Mouse (Mus musculus) liver, embryonic 15.5 days (tissue): ENCODE measurements at regions not wholly inside any gene's neighbourhood (a gene's known extent, or its start where the extent isn't known, plus 50 kb on each side); places are given as distances from the start of the nearest gene placed in this dataset.

Experiments
- ATAC-seq: fragments of 200-750 bp; cut with Nextera tagmentation; 2 replicates; pipeline ENCODE4 v1.8.0; 2017; ENCODE audit warnings: moderate number of reproducible peaks, mild to moderate bottlenecking, moderate library complexity; ENCODE audit not compliant: insufficient read depth
- H3K27ac ChIP-seq: fragments of 300-500 bp; sonication (generic); replicated peaks from 2 replicates; pipeline ENCODE4 v1.5.1; 2015; ENCODE audit warnings: mild to moderate bottlenecking, inconsistent platforms
- H3K27me3 ChIP-seq: fragments of 300-500 bp; sonication (generic); 2 replicates; pipeline ENCODE4 v1.6.1; 2015; ENCODE audit warnings: mild to moderate bottlenecking, inconsistent platforms
- H3K36me3 ChIP-seq: fragments of 300-500 bp; sonication (generic); replicated peaks from 2 replicates; pipeline ENCODE4 v1.6.1; 2015; ENCODE audit warnings: moderate library complexity, mild to moderate bottlenecking, inconsistent platforms
- H3K4me1 ChIP-seq: fragments of 300-500 bp; sonication (generic); replicated peaks from 2 replicates; pipeline ENCODE4 v1.6.1; 2015; ENCODE audit warnings: inconsistent platforms
- H3K4me2 ChIP-seq: fragments of 300-500 bp; sonication (generic); 2 replicates; pipeline ENCODE4 v1.6.1; 2015; ENCODE audit warnings: moderate library complexity, mild to moderate bottlenecking, inconsistent platforms
- H3K4me3 ChIP-seq: fragments of 300-500 bp; sonication (generic); replicated peaks from 2 replicates; pipeline ENCODE4 v1.5.1; 2015; ENCODE audit warnings: mild to moderate bottlenecking, inconsistent platforms
- H3K9ac ChIP-seq: fragments of 300-500 bp; sonication (generic); 2 replicates; pipeline ENCODE4 v1.6.1; 2015; ENCODE audit warnings: moderate library complexity, mild to moderate bottlenecking, inconsistent platforms
- H3K9me3 ChIP-seq: fragments of 300-500 bp; sonication (generic); replicated peaks from 2 replicates; pipeline ENCODE4 v1.6.1; 2016; ENCODE audit warnings: inconsistent platforms
- WGBS: fragments of 180-500 bp; shearing (Covaris S2); methylation state at CpG from one replicate; pipeline ENCODE4 v1.1.7; 2015; ENCODE audit warnings: mixed read lengths; ENCODE audit not compliant: insufficient replicate concordance; 5-methylcytosine and 5-hydroxymethylcytosine counted together

DNA sequence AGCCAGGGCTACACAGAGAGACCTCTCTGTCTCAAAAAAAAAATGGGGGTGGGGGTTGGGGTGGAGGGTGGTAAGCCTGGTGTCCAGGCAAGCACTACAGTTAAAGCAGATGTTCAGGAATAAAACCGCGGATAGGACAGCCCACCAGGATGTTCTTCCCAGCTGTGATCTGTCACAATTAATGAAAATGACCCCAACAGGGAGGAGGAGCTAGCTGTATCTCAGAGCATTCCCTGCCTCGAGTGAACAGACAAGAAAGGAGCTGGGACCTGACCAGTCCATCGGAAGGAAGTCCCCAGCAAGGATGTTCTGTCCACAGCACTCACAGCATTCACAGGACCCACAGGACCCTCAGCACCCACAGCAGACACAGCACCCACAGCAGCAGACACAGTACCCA is 80.4 kb downstream of the Utp6 start:
- no peak for ATAC-seq

DNA sequence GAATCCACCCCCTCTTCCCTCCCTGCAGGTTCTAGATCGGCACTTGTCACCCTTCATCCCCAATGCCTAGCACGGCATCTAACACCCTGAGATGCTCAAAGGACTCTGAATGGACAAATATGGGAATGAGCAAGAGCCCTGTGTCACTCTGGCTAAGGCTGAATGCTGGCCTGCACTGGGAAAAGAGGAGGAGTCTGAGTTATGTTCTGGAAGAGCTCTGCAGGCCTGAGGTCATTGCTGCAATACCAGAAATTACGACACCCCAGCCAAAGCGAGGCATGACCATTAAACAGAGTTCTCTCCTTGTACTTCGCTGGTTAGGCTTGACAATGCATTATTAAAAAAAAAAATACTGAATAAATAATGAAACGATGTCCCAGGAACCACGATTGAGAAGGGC is 84.1 kb downstream of the Utp6 start:
- peak; percentile 47; the same call in 1 of the 2 replicates for ATAC-seq
- Histone ChIP-seq H3K27me3 (no peaks in the 10 kb centered on the region), H3K9ac (no peak overlapping the region), H3K36me3 (no peaks in the 10 kb centered on the region), H3K4me1 (peaks cover 10% of the 10 kb centered on the region), H3K4me2 (no peak overlapping the region), H3K9me3 (no peaks in the 10 kb centered on the region), H3K4me3 (no peak overlapping the region), H3K27ac (no peak overlapping the region)
- 55% methylated on average over 7 of the region's 7 CpGs for WGBS

More for the DNA sequence above, 80.4 kb downstream of the Utp6 start:
- WGBS: 64% methylated on average over 4 of the region's 4 CpGs
- Histone ChIP-seq H3K27ac (no peak overlapping the region), H3K9me3 (no peaks in the 10 kb centered on the region), H3K27me3 (no peaks in the 10 kb centered on the region), H3K4me1 (peaks cover 13% of the 10 kb centered on the region), H3K4me3 (no peak overlapping the region), H3K36me3 (no peaks in the 10 kb centered on the region), H3K9ac (no peak overlapping the region), H3K4me2 (no peak overlapping the region)

DNA sequence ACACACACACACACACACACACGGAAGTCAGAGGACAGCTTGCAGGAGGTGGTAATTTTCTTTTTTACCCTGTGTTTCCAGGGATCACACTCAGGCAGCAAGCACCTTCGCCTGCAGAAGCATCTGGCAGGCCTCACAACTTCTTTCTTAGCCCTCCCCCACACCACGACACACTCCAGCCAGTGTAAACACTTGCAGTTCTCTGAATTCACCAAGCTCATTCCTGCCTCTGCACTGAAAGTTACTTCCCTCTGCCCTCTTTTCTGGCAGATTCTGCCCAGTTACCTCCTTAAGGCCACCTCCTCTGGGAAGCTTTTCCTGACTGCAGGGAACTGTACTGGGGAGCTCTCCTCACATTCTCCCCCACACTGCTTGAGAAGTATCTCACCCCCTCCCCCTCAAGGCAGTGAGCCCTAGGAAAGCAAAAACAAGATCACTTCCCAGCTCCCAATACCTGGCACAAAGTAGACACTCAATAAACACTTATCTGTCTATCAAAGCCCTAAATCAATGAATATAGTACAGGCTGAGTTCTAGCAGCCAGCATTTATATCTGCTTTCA is 84.9 kb downstream of the Utp6 start:
- H3K4me2 ChIP-seq: no peak overlapping the region
- no peak overlapping the region for H3K9ac ChIP-seq
- no peak overlapping the region for H3K4me3 ChIP-seq
- no peaks in the 10 kb centered on the region for H3K36me3 ChIP-seq
- no peaks in the 10 kb centered on the region for H3K27me3 ChIP-seq
- peaks cover 10% of the 10 kb centered on the region for H3K4me1 ChIP-seq
- 29% methylated on average over 3 of the region's 3 CpGs for WGBS
- ATAC-seq: no peak
- H3K27ac ChIP-seq: no peak overlapping the region
- H3K9me3 ChIP-seq: no peaks in the 10 kb centered on the region

DNA sequence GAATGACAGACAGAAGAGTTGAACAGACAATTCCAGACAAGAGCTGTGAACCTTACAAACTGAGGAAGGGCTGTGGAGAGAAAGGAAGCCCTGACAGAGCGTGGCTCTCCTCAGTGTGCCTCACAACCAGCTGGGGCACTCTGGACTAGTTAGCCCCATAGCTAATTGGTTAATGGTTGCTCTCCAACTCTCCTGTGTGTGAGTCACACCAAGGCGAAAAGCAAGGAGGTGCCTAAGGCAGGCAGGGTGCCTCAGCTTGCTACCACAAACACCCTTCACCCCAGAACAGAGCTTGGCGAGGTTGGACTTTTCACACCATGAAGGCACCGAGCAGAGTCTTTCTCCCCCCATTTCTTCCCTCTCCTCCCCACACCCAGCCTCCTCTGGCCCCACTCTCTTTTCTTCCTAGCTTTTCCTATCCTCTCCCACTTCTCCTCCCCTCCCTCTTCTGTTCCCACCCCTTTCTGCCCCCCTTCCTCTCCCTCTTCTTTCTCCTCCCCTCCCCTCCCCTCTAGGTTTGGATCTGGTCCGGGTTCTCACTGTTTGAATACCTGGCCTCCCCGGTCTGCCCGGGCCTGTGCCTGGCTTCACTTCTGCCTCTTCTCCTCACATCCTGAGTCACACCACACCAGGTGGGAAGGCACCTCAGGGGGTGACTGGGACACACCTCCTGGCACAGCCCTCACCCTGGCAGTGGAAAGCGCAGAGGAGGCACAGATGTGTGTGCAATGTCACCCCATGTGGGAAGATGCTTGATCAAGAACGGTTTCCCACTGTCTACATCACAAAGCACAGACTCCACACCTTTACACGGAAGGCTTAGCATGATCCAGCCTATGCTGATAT is 90.2 kb downstream of the Utp6 start:
- no peak for ATAC-seq
- H3K36me3 ChIP-seq: no peaks in the 10 kb centered on the region
- no peaks in the 10 kb centered on the region for H3K9me3 ChIP-seq
- H3K4me1 ChIP-seq: 0 out of 2 replicates have a peak, but pooled peaks cover 6% of the 10 kb centered on the region
- peaks cover 7% of the 10 kb centered on the region; the same call in 1 of the 2 replicates for H3K27me3 ChIP-seq
- H3K4me2 ChIP-seq: no peak overlapping the region
- 67% methylated on average over 10 of the region's 10 CpGs for WGBS
- H3K4me3 ChIP-seq: no peak overlapping the region
- no peak overlapping the region for H3K27ac ChIP-seq
- no peak overlapping the region for H3K9ac ChIP-seq

DNA sequence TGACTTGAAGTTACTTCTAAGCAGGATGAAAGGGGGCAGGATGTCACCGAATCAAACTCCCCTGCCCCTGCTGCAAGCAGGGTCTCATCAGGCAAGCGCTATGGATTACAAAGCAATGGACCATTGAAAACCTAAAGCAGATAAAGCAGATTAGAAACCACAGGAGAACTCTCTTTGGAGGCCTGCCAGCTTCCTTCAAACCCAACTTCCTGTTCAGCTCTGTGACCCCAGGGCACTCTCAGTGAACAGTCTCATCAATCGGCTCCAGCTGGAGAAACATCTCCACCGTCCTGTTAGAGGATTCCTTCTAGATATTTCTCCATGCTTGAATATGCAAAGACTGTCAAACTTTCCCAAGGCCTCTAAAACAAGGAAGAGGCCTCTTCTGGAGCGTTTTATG is 92.0 kb downstream of the Utp6 start:
- no peak for ATAC-seq
- no peak overlapping the region for H3K4me2 ChIP-seq
- H3K9me3 ChIP-seq: no peaks in the 10 kb centered on the region
- no peak overlapping the region for H3K9ac ChIP-seq
- H3K4me3 ChIP-seq: no peak overlapping the region
- no peaks in the 10 kb centered on the region for H3K36me3 ChIP-seq
- 0 out of 2 replicates have a peak, but pooled peaks cover 11% of the 10 kb centered on the region for H3K4me1 ChIP-seq
- peaks cover 7% of the 10 kb centered on the region; the same call in 1 of the 2 replicates for H3K27me3 ChIP-seq
- WGBS: 11% methylated on average over 5 of the region's 5 CpGs
- no peak overlapping the region for H3K27ac ChIP-seq

DNA sequence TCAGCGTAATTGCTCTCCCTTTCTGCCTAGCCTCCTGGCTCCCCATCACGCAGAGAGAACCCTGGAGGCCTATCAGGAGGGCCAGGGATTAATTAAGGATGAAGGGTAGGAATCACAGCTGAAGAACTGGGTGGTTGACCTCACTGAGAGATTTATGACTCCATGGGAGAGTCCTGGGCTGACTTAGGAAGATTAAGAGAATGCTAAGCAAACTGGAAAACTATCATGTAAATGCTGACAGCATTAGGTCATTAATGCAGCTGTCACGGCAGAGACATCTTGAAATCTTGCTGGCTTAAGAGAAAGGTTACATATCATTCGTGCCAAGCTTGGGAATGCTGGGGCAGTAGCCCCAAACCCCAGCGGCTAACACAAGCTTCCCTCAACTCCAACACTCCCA is 93.2 kb downstream of the Utp6 start:
- H3K27ac ChIP-seq: no peak overlapping the region
- no peak overlapping the region for H3K9ac ChIP-seq
- 0 out of 2 replicates have a peak, but pooled peaks cover 11% of the 10 kb centered on the region for H3K4me1 ChIP-seq
- H3K27me3 ChIP-seq: peaks cover 14% of the 10 kb centered on the region
- no peak overlapping the region for H3K4me3 ChIP-seq
- 65% methylated on average over 5 of the region's 5 CpGs for WGBS
- H3K36me3 ChIP-seq: no peaks in the 10 kb centered on the region
- no peaks in the 10 kb centered on the region for H3K9me3 ChIP-seq
- no peak overlapping the region for H3K4me2 ChIP-seq
- no peak for ATAC-seq

DNA sequence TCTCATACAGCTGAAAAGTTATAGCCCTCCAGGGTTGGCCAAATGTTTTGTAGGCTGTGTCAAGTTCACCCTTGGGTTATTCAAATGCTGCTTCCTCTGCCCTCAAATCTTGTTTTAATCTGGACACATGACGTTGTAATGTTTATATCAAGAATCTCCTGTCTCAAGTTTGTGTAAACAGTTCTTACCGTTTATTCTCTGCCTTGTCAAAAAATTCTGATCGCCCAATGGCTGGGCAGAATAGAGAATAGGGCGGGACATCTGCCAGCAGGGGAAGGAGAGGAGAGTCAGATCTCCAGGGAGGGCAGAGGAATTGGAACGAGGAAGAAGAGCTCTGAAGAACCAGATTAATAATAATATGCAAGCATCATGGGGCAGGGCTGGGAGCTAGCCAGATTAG is 97.4 kb downstream of the Utp6 start:
- Histone ChIP-seq H3K4me1 (0 out of 2 replicates have a peak, but pooled peaks cover 5% of the 10 kb centered on the region), H3K27me3 (peaks cover 46% of the 10 kb centered on the region), H3K9me3 (no peaks in the 10 kb centered on the region), H3K36me3 (no peaks in the 10 kb centered on the region), H3K4me3 (no peak overlapping the region), H3K9ac (no peak overlapping the region), H3K27ac (no peak overlapping the region), H3K4me2 (no peak overlapping the region)
- 44% methylated on average over 5 of the region's 5 CpGs for WGBS
- ATAC-seq: no peak

DNA sequence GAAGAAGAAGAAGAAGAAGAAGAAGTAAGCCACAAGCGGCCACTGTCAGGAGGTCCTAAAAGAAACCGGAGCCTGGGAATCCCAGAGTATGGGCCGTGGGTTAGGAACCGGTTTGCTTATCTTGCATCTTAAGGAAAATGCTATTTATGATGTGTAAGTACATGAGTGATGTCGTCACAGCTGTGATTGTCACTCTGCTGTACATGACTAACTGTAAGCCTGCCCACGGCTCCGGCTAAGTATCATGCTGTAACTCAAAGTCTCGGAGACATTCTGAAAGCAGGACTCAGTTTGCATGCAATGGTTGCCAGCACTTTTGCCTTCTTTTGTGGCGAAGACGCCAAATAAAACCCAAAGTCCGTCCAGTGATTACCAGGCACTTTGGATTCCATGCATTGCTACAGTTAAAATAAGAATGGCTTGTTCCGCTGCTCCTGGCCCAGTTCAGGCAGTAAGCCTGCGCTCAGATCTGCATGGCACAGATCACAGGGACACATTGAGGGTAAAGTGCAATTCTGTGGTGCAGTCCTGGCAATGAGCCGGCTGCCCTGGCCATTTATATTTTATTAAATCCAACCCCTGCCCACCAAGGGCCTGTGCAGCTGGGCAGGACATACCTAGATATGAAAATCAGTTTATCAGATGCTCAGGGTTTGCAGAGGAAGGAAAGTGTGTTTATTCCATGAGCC is 98.6 kb downstream of the Utp6 start:
- no peak for ATAC-seq
- WGBS: 67% methylated on average over 14 of the region's 14 CpGs
- H3K36me3 ChIP-seq: no peaks in the 10 kb centered on the region
- no peak overlapping the region for H3K9ac ChIP-seq
- H3K9me3 ChIP-seq: no peaks in the 10 kb centered on the region
- no peak overlapping the region for H3K4me3 ChIP-seq
- H3K4me1 ChIP-seq: 0 out of 2 replicates have a peak, but pooled peaks cover 5% of the 10 kb centered on the region
- H3K27ac ChIP-seq: no peak overlapping the region
- peaks cover 58% of the 10 kb centered on the region for H3K27me3 ChIP-seq
- no peak overlapping the region for H3K4me2 ChIP-seq

DNA sequence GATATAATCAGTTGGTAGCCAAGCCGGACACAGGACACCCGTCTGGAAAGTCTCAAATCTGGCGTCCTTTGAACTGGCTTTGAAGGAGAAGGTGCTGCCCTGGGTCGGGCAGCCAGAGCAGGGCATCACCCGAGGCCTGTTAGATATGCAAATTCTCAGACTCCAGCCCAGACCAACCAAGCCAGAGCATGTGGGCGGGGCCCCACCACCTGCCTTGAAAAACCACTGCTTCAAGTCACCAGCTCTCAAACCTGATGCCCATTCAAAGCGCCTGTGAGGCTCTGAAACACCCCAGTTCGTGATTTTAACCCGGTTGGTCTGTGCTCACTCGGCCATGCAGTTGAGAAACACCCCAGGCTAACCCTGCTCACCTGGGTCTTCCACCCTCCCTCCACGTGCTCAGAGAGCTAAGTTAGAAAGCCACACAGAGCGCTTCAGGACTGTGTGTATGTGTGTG is 101.6 kb downstream of the Utp6 start:
- H3K4me2 ChIP-seq: no peak overlapping the region
- no peak overlapping the region for H3K4me3 ChIP-seq
- WGBS: 32% methylated on average over 12 of the region's 12 CpGs
- H3K36me3 ChIP-seq: no peaks in the 10 kb centered on the region
- H3K4me1 ChIP-seq: no peaks in the 10 kb centered on the region
- H3K27me3 ChIP-seq: peaks cover 51% of the 10 kb centered on the region
- no peak overlapping the region for H3K27ac ChIP-seq
- H3K9me3 ChIP-seq: no peaks in the 10 kb centered on the region
- H3K9ac ChIP-seq: no peak overlapping the region
- ATAC-seq: no peak

DNA sequence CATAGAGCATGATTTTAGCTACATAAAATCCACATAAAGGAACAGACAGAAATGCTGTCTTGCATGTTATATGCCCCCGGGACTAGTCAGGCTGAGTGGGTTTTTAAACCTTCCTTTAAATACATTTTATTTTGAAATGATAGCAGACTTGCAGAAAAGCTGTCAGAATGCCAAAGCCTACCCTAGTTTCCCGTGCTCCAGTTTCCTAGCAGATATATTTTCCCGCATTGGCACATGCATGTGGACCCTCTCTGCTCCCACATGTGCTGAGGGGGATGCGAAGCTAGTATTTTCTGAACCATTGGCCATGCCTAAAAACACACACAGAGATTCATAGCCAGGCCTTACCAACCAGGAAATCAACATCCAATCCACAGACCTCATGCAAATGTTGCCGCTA is 105.8 kb downstream of the Utp6 start:
- ATAC-seq: no peak
- Histone ChIP-seq H3K27me3 (peaks cover 25% of the 10 kb centered on the region; the same call in 1 of the 2 replicates), H3K4me3 (no peak overlapping the region), H3K36me3 (no peaks in the 10 kb centered on the region), H3K9me3 (no peaks in the 10 kb centered on the region), H3K4me1 (no peaks in the 10 kb centered on the region), H3K9ac (no peak overlapping the region), H3K4me2 (no peak overlapping the region), H3K27ac (no peak overlapping the region)
- WGBS: 70% methylated on average over 5 of the region's 5 CpGs

DNA sequence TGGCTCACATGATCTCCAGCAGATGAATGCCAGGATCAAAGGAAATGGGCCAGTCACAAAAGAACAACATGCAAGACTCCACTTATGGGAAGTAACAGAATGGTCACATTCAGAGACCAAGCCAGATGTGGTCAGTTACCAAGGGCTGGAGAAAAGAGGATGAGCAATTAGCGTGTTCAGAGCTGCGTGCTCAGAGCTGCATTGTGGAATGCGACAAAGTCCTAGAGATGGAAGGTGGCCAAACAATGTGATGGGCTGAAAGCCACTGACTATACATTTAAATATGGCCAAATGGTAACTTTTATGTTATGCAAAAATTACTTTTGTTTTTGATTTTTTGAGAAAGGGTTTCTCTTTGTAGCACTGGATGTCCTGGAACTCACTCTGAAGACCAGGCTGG is 112.6 kb downstream of the Utp6 start:
- H3K9ac ChIP-seq: no peak overlapping the region
- H3K4me3 ChIP-seq: no peak overlapping the region
- H3K27me3 ChIP-seq: peaks cover 4% of the 10 kb centered on the region; the same call in 1 of the 2 replicates
- H3K36me3 ChIP-seq: no peaks in the 10 kb centered on the region
- no peak overlapping the region for H3K4me2 ChIP-seq
- no peaks in the 10 kb centered on the region for H3K9me3 ChIP-seq
- H3K27ac ChIP-seq: no peak overlapping the region
- no peak for ATAC-seq
- 81% methylated on average over 3 of the region's 3 CpGs for whole genome bisulfite sequencing
- no peaks in the 10 kb centered on the region for H3K4me1 ChIP-seq
